Mouse (Mus musculus): ENCODE results near the gene Arvcf.

DNA sequence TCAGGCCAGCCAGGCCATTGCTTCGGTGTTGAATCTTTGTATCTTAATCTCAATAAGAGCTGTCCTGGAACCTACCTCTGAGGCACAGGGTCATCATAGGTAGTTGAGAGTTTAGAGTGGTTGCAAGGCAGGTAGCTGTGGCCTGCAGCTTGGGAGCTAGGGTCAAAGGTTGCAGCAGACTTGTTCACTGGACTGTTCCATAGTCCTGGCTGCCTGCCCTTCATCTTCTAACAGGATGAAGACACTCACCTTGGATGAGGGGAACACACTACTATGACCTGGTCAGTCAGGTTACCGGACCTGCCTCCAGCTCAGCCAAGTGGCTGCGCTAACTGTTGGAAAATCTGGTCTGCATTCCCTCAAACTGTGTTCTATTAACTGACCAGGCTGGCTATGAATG lies 43.1 kb downstream of the Arvcf start:
- TF ChIP-seq CTCF (IDR thresholded peaks at IDR 0.05; ENCODE audit: low read depth, low read length) (no peak), POLR2A (IDR thresholded peaks at IDR 0.05; ENCODE audit: insufficient read depth, low read length) (no peak), EP300 (IDR thresholded peaks at IDR 0.05; ENCODE audit: insufficient read depth, low read depth, low read length) (no peak)
